Mouse (Mus musculus) lung, postnatal 0 days (tissue): ENCODE measurements around the gene Top2a.

Experiments
- CTCF ChIP-seq: IDR thresholded peaks from 2 replicates; pipeline ENCODE4 v1.5.1; 2016; ENCODE audit warnings: antibody characterized with exemption, mild to moderate bottlenecking
- EP300 ChIP-seq: IDR thresholded peaks from 2 replicates; pipeline ENCODE4 v1.6.1; 2016; ENCODE audit warnings: antibody characterized with exemption, mild to moderate bottlenecking, control low read depth

DNA sequence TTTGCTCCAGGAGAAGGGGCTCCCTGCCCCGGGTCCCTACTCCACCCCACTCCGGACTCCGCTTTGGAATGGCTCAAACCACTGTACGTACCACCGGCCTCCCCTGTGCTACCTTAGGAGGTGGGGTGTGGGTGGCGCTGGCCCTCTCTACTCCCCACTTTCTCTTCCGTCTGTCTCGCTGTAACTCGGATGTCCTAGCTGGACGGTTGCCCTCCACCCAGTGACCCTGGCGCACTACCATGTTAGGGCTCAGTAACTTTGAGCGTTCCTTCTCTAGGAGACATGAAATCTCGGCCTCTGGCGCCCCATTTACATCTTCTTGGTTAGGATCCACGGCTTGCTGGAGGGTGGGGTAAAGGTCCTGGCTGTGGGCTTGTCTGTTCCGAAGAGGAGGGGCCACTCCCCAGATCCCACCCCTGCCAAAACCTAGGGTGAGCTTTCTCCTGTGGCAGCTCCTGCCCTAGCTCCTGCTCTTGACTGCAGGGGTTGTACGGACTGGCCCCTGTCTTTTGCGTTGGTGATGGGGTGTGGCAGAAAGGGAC is 62.9 kb downstream of the Top2a start:
- TF ChIP-seq CTCF (no peak), EP300 (no peak)
